Mouse (Mus musculus): Measurements from ENCODE around the gene Tlr13. TPM values are rescaled to one million over a fixed set of nuclear protein-coding genes. Genes with fewer than 3 reads are reported as not detected.
A peak's percentile ranks its signal among the peaks of the same experiment; 100 is the strongest.

Gene Tlr13
- polyA plus RNA-seq, 1 experiment from 2014 or later, result 0.04 TPM

DNA sequence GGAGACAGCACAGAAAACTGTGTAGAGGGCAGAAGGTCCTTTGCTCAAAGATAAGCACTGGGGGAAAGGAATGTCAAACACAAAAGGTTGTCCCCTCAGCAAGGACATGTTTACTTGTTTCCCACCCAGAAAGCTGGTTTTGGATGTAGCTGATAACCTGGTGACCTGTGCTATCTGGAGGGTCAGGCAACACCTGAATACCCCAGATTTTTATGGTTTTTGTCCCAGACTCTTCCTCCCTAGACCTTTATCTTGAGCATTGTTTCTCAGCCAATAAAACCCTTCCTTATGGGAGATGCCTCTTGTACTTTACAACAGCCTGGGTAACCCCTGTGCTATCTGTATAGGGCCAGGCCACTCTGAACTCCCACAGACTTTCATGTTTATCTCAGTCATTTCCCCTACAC lies 11.2 kb downstream of the Tlr13 start:
- Histone ChIP-seq H3K4me1 (no peaks in the 10 kb centered on the region), H3K9me3 (replicated peaks) (no peaks in the 10 kb centered on the region), H3K27ac (no peak overlapping the region), H3K27me3 (ENCODE audit: low read depth, poor library complexity, severe bottlenecking) (peaks cover 79% of the 10 kb centered on the region), H3K36me3 (no peaks in the 10 kb centered on the region), H3K4me3 (no peak overlapping the region)
- DNase-seq (ENCODE audit: low spot score), result no peak

DNA sequence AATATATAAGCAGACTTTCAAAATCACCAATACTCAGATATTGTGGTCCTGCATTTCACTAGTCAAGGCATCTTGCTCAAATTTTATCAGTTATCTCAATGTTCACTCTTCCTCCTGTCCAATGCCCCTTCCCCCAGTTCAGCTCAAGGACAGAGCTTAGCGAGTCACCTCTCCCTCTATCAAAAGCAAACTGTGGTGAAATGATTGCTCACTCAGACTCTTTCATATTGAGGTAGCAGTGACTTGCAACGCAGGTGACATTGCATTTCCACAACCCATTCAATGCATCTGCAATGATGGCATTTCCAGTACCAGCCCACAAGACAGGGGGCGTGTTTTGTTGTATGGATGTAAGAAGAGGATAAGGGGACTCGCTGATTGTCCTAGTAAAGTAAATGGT lies 12.9 kb downstream of the Tlr13 start:
- Histone ChIP-seq H3K4me3 (no peak overlapping the region), H3K36me3 (no peaks in the 10 kb centered on the region), H3K27ac (no peak overlapping the region), H3K4me1 (no peaks in the 10 kb centered on the region), H3K9me3 (replicated peaks) (no peaks in the 10 kb centered on the region), H3K27me3 (ENCODE audit: low read depth, poor library complexity, severe bottlenecking) (peaks cover 74% of the 10 kb centered on the region)
- DNase-seq (ENCODE audit: low spot score), result no peak
- WGBS, result 80% methylated on average over 4 of the region's 4 CpGs

DNA sequence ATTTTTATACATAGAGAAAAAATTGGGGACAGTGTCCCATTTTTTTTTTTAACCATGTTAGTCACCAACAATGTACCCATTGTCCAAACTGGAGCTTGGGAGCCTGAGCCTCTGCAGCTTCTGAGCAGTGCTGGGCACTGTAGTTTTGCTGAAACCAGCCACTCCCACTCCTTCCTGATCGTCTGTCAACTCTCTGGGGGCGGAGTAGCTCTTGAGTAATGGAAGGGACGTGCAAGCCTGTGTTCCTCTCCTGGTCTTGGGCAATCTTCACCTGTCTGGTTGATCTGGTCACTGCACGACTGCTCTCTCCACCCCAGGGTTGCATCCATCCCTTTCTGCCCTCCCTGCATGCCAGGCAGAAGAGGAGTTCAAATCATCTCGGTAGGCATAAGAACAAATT lies 21.0 kb downstream of the Tlr13 start:
- no peak overlapping the region for H3K27ac ChIP-seq
- DNase-seq (ENCODE audit: low spot score), result no peak
- H3K36me3 ChIP-seq, result no peaks in the 10 kb centered on the region
- no peaks in the 10 kb centered on the region for H3K4me1 ChIP-seq
- H3K4me3 ChIP-seq, result no peak overlapping the region
- no peaks in the 10 kb centered on the region for H3K9me3 ChIP-seq (replicated peaks)
- WGBS, result 60% methylated on average over 5 of the region's 5 CpGs
- H3K27me3 ChIP-seq (ENCODE audit: low read depth, poor library complexity, severe bottlenecking), result peaks cover 17% of the 10 kb centered on the region; the same call in 1 of the 2 replicates

DNA sequence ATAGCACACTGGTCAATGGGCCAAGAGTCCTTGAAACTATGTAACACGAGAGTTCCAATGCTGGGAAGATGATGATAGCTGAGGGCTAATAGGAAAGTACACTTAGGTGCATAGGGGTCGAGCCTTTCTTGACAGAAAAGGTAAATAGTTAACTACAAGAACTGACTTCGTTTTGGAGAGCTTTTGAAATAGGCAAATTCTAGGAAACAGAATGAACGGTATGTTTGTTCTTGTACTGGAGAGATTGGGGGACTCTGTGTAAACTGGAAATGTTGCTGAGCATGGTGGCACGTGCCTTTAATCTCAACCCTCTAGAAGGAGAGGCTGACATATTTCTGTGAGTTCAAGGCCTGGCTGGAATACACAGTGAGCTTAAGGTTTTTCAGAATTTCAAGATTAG lies 21.6 kb downstream of the Tlr13 start:
- DNase-seq (ENCODE audit: low spot score), result no peak
- Histone ChIP-seq H3K4me3 (no peak overlapping the region), H3K36me3 (no peaks in the 10 kb centered on the region), H3K27ac (no peak overlapping the region), H3K9me3 (replicated peaks) (no peaks in the 10 kb centered on the region), H3K4me1 (no peaks in the 10 kb centered on the region), H3K27me3 (ENCODE audit: low read depth, poor library complexity, severe bottlenecking) (peaks cover 11% of the 10 kb centered on the region; the same call in 1 of the 2 replicates)
- WGBS, result 86% methylated on average over 5 of the region's 5 CpGs

DNA sequence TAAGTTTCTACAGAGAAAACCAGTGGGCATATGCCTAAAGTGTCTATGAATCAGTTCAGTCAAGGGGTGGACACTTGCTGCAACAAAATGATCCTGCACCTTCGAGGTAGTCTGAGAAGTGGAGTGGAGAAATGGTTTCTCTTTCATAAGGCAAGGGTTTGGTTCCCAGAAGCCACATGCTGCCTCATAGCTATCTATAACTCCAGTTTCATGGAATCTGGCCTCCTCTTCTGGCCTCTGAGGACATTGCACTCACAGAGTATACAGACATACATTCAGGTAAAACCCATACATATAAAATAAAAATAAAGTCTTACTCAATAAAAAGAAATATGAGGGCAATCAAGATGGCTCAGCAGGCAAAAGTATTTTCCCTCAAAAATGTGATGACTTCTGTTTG lies 22.1 kb downstream of the Tlr13 start:
- 83% methylated on average over 1 of the region's 1 CpGs for WGBS

DNA sequence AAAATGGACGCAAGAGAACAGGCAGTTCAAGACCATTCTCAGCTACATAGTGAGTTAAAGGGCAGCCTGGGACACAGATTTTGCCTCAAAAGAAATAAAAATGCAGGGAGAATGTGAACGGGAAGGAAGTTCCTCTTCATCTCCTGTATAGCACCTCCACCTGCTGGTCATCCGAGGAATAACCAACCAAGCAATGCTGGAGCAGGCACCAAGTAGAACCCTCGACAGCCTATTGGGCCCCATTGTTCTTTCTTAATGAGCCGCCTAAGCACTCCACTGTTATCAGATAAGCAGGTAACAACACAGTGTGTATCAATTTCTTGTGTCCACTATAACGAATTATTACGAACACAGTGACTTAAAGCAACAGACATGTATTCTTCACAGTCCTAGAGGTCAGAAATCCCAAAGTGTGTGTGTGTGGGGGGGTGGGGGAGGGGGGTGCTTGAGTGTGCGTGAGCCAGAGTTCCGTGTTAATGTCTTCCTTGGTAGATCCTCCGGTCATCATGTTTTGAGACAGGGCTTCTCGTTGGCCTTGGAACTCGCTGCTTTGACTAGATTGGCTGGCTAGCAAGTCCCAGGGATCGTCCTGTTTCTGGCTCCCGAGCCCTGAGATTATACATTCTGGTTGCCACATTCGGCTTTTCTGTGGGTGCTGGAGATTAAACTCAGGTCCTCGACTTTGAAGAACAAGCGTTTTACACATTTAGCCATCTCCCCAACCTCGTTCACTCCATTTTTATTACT lies 28.3 kb downstream of the Tlr13 start:
- DNase-seq (ENCODE audit: low spot score), result peak; percentile 71
- H3K4me3 ChIP-seq, result peak overlapping the region; percentile 39
- no peaks in the 10 kb centered on the region for H3K9me3 ChIP-seq (replicated peaks)
- peak overlapping the region; percentile 58 for H3K27ac ChIP-seq
- 23% methylated on average over 18 of the region's 18 CpGs for WGBS
- H3K27me3 ChIP-seq (ENCODE audit: low read depth, poor library complexity, severe bottlenecking), result peaks cover 5% of the 10 kb centered on the region; the same call in 1 of the 2 replicates
- no peaks in the 10 kb centered on the region for H3K36me3 ChIP-seq
- no peaks in the 10 kb centered on the region for H3K4me1 ChIP-seq

More for the DNA sequence above, 22.1 kb downstream of the Tlr13 start:
- Histone ChIP-seq H3K36me3 (no peaks in the 10 kb centered on the region), H3K9me3 (replicated peaks) (no peaks in the 10 kb centered on the region), H3K4me3 (no peak overlapping the region), H3K27ac (no peak overlapping the region), H3K27me3 (ENCODE audit: low read depth, poor library complexity, severe bottlenecking) (peaks cover 7% of the 10 kb centered on the region; the same call in 1 of the 2 replicates), H3K4me1 (no peaks in the 10 kb centered on the region)
- no peak for DNase-seq (ENCODE audit: low spot score)

DNA sequence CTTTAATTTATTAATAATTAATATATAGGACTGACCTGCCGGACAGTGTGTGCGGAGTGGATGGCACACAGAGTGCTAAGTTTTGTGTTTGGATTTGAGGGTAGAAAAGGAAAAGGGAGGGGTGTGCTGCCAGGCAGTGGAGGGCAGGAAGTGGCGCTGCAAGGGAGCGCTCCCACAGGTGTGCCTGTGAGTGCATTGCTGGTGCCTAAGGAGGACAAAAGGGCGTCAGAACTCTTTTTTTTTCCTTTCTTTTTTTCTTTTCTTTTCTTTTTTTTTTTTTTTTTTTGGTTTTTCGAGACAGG lies 28.8 kb downstream of the Tlr13 start:
- Histone ChIP-seq H3K9me3 (replicated peaks) (no peaks in the 10 kb centered on the region), H3K4me1 (no peaks in the 10 kb centered on the region), H3K4me3 (peak overlapping the region; percentile 39), H3K27me3 (ENCODE audit: low read depth, poor library complexity, severe bottlenecking) (peaks cover 9% of the 10 kb centered on the region; the same call in 1 of the 2 replicates), H3K27ac (no peak overlapping the region), H3K36me3 (no peaks in the 10 kb centered on the region)
- peak; percentile 31 for DNase-seq (ENCODE audit: low spot score)
- 67% methylated on average over 5 of the region's 6 CpGs for WGBS

DNA sequence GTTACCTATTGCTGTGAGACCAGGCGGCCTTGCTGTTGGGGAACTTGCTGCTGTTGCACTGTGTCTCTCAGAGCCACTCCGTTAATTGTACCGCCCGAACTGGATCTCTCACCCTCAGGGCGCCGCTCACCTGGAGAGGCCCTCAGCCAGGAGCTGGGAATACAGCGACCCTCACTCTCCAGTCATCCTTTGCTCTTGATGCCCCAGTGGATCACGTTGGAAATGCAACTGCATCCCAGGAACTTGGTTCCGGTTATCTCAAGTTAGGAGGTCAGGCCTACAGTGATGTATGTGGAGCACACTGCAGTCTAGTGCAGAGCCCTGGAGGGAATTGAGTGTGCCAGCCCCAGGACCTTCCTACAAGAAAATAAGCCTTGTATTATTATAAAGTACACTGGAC lies 33.3 kb downstream of the Tlr13 start:
- WGBS, result 52% methylated on average over 9 of the region's 9 CpGs
- H3K9me3 ChIP-seq (replicated peaks), result no peaks in the 10 kb centered on the region
- H3K27ac ChIP-seq, result no peak overlapping the region
- H3K4me1 ChIP-seq, result no peaks in the 10 kb centered on the region
- no peaks in the 10 kb centered on the region for H3K36me3 ChIP-seq
- no peak overlapping the region for H3K4me3 ChIP-seq
- DNase-seq (ENCODE audit: low spot score), result no peak
- peaks cover 5% of the 10 kb centered on the region; the same call in 1 of the 2 replicates for H3K27me3 ChIP-seq (ENCODE audit: low read depth, poor library complexity, severe bottlenecking)

DNA sequence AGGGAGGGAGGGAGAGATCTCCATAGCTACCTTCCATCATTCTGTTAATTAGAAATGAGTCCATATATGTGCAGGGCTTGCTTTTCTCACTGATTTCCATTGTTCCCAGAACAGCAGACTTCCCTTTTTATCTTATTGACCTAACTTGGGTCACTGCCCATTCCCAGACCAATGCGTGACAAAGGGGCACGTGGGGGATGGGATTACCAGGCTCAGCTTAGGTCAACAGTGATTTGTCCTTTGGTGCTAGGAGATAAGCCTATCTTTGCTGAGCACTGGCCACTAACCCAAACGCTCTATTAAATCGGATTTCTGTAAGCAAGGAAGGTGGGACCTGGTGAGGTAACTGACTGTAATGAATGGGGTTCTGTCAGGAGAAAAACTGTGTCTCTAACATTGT lies 41.3 kb downstream of the Tlr13 start:
- Histone ChIP-seq H3K9me3 (replicated peaks) (no peaks in the 10 kb centered on the region), H3K36me3 (0 out of 2 replicates have a peak, but pooled peaks cover 3% of the 10 kb centered on the region), H3K4me1 (peaks cover 12% of the 10 kb centered on the region; the same call in 1 of the 2 replicates), H3K27ac (no peak overlapping the region), H3K27me3 (ENCODE audit: low read depth, poor library complexity, severe bottlenecking) (peaks cover 47% of the 10 kb centered on the region), H3K4me3 (no peak overlapping the region)
- no peak for DNase-seq (ENCODE audit: low spot score)
- 43% methylated on average over 4 of the region's 4 CpGs for WGBS

DNA sequence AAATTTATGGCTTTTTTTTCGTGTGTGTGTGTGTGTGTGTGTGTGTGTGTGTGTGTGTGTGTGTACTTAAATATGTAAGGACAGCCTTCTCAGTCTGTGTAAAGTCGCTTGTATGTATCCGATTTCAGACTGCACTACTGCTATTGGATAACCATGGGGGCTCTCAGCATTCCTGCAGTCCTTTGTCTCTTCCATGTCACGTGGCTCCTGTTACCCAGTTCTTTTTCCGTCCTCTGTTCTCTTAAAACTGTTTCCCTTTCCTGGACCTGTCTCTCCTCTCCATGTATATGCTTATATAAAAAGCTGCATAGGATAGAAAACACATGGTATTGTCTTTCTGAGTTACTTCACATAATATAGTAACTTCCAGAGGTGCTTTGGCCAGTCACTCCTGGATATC lies 42.7 kb downstream of the Tlr13 start:
- peak; percentile 43 for DNase-seq (ENCODE audit: low spot score)
- Histone ChIP-seq H3K9me3 (replicated peaks) (no peaks in the 10 kb centered on the region), H3K27ac (peak overlapping the region; percentile 88), H3K4me1 (peaks cover 15% of the 10 kb centered on the region; the same call in 1 of the 2 replicates), H3K36me3 (peaks cover 15% of the 10 kb centered on the region), H3K4me3 (no peak overlapping the region), H3K27me3 (ENCODE audit: low read depth, poor library complexity, severe bottlenecking) (peaks cover 51% of the 10 kb centered on the region)
- 7% methylated on average over 5 of the region's 5 CpGs for WGBS

DNA sequence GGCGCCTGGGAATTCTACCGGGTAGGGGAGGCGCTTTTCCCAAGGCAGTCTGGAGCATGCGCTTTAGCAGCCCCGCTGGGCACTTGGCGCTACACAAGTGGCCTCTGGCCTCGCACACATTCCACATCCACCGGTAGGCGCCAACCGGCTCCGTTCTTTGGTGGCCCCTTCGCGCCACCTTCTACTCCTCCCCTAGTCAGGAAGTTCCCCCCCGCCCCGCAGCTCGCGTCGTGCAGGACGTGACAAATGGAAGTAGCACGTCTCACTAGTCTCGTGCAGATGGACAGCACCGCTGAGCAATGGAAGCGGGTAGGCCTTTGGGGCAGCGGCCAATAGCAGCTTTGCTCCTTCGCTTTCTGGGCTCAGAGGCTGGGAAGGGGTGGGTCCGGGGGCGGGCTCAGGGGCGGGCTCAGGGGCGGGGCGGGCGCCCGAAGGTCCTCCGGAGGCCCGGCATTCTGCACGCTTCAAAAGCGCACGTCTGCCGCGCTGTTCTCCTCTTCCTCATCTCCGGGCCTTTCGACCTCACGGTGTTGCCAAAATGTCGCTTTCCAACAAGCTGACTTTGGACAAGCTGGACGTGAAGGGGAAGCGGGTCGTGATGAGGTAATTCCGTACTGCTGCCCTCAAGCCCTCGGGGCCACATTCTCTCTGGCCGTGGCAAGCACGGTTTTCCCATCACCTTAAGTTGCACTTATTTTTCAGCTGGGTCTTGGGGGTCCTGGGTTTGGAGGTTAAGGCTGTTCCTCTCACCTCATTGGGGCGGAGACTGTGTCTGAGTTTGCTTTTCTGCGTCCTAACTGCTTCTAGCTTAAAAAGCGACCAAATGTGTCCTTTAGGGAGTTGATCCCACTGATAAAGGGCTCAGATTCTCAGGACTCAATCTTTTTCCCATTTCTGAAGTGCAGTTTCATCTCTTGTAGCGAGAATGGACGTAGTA lies 44.0 kb downstream of the Tlr13 start, which contains the start of gene Pgk1:
Pgk1 (plus strand) TSS at position 388 of the 937 bp plus-strand sequence.
- peak; percentile 88 for DNase-seq (ENCODE audit: low spot score)
- WGBS, result 8% methylated on average over 55 of the region's 55 CpGs
- no peaks in the 10 kb centered on the region for H3K9me3 ChIP-seq (replicated peaks)
- peaks cover 26% of the 10 kb centered on the region for H3K36me3 ChIP-seq
- peaks cover 15% of the 10 kb centered on the region; the same call in 1 of the 2 replicates for H3K4me1 ChIP-seq
- peak within 1 kb of the TSS; percentile 62 for H3K4me3 ChIP-seq
- peaks cover 51% of the 10 kb centered on the region for H3K27me3 ChIP-seq (ENCODE audit: low read depth, poor library complexity, severe bottlenecking)
- H3K27ac ChIP-seq, result peak within 1 kb of the TSS; percentile 88

DNA sequence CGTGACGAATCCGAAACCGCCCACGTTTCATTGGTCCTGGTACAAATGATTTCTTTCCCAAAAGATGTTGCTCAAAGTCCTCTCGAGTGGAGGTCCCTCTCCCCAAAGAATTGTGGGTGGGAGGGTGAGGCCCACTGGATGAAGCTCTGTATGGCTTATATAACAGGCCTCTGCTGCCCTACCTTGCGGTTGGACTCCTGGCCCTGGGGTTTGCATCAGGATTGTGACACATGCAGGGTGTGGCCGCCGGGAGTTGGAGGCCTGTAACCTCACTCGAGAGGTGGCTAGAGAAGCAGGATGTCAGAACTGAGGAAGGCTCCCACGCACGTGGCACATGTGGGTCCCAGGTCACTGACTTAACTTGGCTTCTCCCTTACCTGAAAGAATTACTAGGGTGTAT lies 44.7 kb downstream of the Tlr13 start:
- Histone ChIP-seq H3K9me3 (replicated peaks) (no peaks in the 10 kb centered on the region), H3K36me3 (peaks cover 33% of the 10 kb centered on the region), H3K4me1 (peaks cover 15% of the 10 kb centered on the region; the same call in 1 of the 2 replicates), H3K4me3 (peak overlapping the region; percentile 62), H3K27ac (peak overlapping the region; percentile 83), H3K27me3 (ENCODE audit: low read depth, poor library complexity, severe bottlenecking) (peaks cover 51% of the 10 kb centered on the region)
- DNase-seq (ENCODE audit: low spot score), result peak; percentile 37
- WGBS, result 17% methylated on average over 12 of the region's 12 CpGs

DNA sequence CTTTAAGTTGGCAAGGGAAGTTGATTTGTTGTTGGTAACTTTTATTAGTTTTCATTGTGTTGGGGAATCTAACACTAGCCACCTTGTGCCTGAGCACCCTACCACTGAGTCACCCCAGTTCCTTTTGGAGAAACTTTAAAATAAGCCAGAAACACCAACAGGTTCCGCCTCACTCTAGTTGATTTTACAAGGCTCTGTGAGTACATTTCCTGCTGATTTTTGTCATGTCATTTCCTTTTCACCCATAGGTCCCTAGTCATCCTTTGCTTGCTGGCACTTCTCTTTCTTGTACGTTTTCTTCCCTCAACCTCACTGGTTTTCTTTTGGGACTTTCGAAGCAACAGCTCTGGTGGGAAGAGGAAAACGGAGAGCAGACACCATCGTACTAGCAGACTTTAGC lies 46.4 kb downstream of the Tlr13 start:
- DNase-seq (ENCODE audit: low spot score), result no peak
- 76% methylated on average over 5 of the region's 5 CpGs for WGBS
- no peak overlapping the region for H3K27ac ChIP-seq

More for the DNA sequence above, 46.4 kb downstream of the Tlr13 start:
- peaks cover 46% of the 10 kb centered on the region for H3K27me3 ChIP-seq (ENCODE audit: low read depth, poor library complexity, severe bottlenecking)
- peaks cover 49% of the 10 kb centered on the region for H3K36me3 ChIP-seq
- no peaks in the 10 kb centered on the region for H3K9me3 ChIP-seq (replicated peaks)
- peaks cover 15% of the 10 kb centered on the region; the same call in 1 of the 2 replicates for H3K4me1 ChIP-seq
- peak overlapping the region; percentile 62 for H3K4me3 ChIP-seq

Measured in limb, embryonic 10.5 days (tissue).